ENCODE assay signal across 14 mouse cellular contexts in the genomic region with DNA sequence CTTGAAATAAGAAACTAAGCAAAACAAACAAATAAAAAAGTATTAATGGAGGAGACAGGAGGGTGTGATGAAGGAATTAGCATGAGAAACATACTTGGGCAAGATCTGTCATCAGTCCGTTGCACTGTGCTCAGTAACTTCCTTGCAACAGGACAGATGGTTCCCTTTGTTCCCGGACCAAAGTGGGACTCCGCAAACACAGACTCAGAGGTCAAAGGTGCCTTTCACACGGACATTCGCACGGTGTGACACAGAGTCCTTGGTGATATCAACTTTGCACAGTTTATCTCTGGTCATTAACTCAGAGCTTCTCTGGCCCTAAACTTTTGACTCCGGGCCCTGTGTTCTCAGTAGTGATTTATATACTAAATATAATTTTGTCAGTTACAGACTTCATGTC.
"Had no signal": no experiment of that assay in that cellular context is flagged by ENCODE, and none has a peak within 500 bp of the region (broad histone marks: within the 10 kb centered on the region; RNA-seq: fewer than 3 reads in every experiment).

No protein-coding gene starts in this region.

- H3K4me3 ChIP-seq: limb, embryonic 12.5 days; liver, embryonic 13.5 days; midbrain, embryonic 13.5 days; myocyte; neural tube, embryonic 12.5 days had no signal

- H3K9ac ChIP-seq: limb, embryonic 12.5 days; liver, embryonic 13.5 days; midbrain, embryonic 13.5 days; neural tube, embryonic 12.5 days had no signal

- ATAC-seq: midbrain, embryonic 13.5 days had no signal

- H3K9me3 ChIP-seq: midbrain, embryonic 13.5 days; neural tube, embryonic 12.5 days had no signal

- H3K27ac ChIP-seq: limb, embryonic 12.5 days; liver, embryonic 13.5 days; midbrain, embryonic 13.5 days; neural tube, embryonic 12.5 days had no signal

- H3K27me3 ChIP-seq: limb, embryonic 12.5 days; liver, embryonic 13.5 days; midbrain, embryonic 13.5 days; neural tube, embryonic 12.5 days had no signal

- H3K4me1 ChIP-seq: limb, embryonic 12.5 days; liver, embryonic 13.5 days; midbrain, embryonic 13.5 days; neural tube, embryonic 12.5 days had no signal

- DNase-seq: kidney, adult 18-20 months; kidney, postnatal 25 days; layer of hippocampus, adult 9-11 months; layer of hippocampus, postnatal 36 days; liver, embryonic 13.5 days; lung, adult 18-20 months; right cerebral cortex, postnatal 4 days; spleen, adult 18-20 months; thymus, adult 18-20 months; thymus, postnatal 25 days had no signal

- H3K4me2 ChIP-seq: limb, embryonic 12.5 days; liver, embryonic 13.5 days; midbrain, embryonic 13.5 days; neural tube, embryonic 12.5 days had no signal
